17 mouse cellular contexts compared by ENCODE assay signal in genomic region chr16:75874508-75874907, GRCm38 (mm10).
"Had no signal": no experiment of that assay in that cellular context is flagged by ENCODE, and none has a peak within 500 bp of the region (broad histone marks: within the 10 kb centered on the region; RNA-seq: fewer than 3 reads in every experiment).

No protein-coding gene starts in this region.

- H3K4me3 ChIP-seq: kidney, embryonic 15.5 days; limb, embryonic 15.5 days; neural tube, embryonic 13.5 days had no signal

- DNase-seq: kidney, adult 2 months; kidney, postnatal 25 days; layer of hippocampus, adult 9-11 months; layer of hippocampus, postnatal 36 days; lung, adult 2 months; lung, postnatal 10 days; midbrain, embryonic 14.5 days; retina, postnatal 1 day; right cerebral cortex, postnatal 4 days; spleen, adult 18-20 months; thymus, adult 2 months; thymus, postnatal 25 days had no signal

- ATAC-seq: hindbrain, postnatal 0 days; intestine, embryonic 16.5 days had no signal

- H3K27me3 ChIP-seq: kidney, embryonic 15.5 days; limb, embryonic 15.5 days; neural tube, embryonic 13.5 days had no signal

- H3K4me2 ChIP-seq: kidney, embryonic 15.5 days; limb, embryonic 15.5 days; neural tube, embryonic 13.5 days had no signal

- H3K9me3 ChIP-seq: kidney, embryonic 15.5 days; limb, embryonic 15.5 days; neural tube, embryonic 13.5 days had no signal

- H3K36me3 ChIP-seq: kidney, embryonic 15.5 days; limb, embryonic 15.5 days; neural tube, embryonic 13.5 days had no signal

- H3K4me1 ChIP-seq: limb, embryonic 15.5 days; neural tube, embryonic 13.5 days had no signal

- H3K27ac ChIP-seq: hindbrain, postnatal 0 days; kidney, embryonic 15.5 days; limb, embryonic 15.5 days; neural tube, embryonic 13.5 days had no signal

- H3K9ac ChIP-seq: kidney, embryonic 15.5 days; limb, embryonic 15.5 days; neural tube, embryonic 13.5 days had no signal
